14 mouse cellular contexts compared by ENCODE assay signal in the genomic region with DNA sequence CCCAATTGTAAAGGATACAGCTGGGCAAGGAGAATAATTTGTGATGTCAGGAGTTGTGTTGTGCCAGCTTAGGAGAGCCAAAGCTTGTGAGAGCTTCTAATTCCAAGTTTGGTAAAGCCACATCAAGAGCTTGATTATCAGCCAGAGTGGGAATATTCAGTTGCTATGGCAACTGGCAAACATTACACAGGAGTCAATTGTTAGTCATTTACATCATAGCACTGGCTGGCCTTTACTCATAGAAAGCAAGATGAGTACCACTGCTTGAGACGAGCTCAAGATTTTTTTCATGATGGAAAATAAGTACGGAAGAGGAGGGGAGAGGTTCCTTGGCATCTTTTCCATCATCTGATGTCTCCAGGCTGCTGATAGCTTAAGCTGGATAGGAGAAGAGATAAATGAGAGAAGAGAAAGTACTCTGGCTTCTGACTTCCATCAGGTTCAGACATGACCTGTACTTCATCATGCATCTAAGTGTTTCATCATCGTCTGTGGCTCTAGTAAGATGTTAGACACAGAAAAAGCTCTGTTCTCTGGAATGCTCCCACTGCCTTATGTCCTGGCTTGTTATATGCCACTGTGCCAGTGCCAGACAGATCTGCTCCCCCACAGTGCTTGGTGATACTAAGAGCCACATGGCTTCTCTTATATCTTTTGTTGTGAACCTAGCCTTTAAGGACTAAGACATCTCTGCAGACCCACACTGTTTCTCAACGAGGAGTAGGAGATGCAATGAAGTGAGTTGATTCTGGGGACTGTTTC. TPM values are rescaled to one million over a fixed set of nuclear protein-coding genes. Genes with fewer than 3 reads are reported as not detected.
DNase-seq lines count a peak whose midpoint lies in the region; ATAC-seq lines count a peak whose summit lies in the region.
"Had no signal": no experiment of that assay in that cellular context is flagged by ENCODE, and none has a peak within 500 bp of the region (broad histone marks: within the 10 kb centered on the region; RNA-seq: fewer than 3 reads in every experiment).

No protein-coding gene starts in this region.

- no peak for DNase-seq in cerebellum, postnatal 4 days (ENCODE audit: low spot score in 2 of 2)
- peak; percentile 48 to 71 for DNase-seq in layer of hippocampus, adult 18-20 months (ENCODE audit: low spot score in 2 of 2)
- no peak for DNase-seq in layer of hippocampus, postnatal 10 days (ENCODE audit: low spot score in 2 of 2)
- DNase-seq in Muller cell, postnatal 12 days (ENCODE audit: inconsistent ontology term), result peak; percentile 85
- peak; percentile 93 for DNase-seq in fibroblast of lung, adult 2 months (ENCODE audit: low read depth)
- no peak for DNase-seq in adrenal gland, postnatal 4 days (ENCODE audit: low spot score in 2 of 2)
- no peak for DNase-seq in urinary bladder, postnatal 10 days (ENCODE audit: low spot score)
- DNase-seq: gastrocnemius, postnatal 36 days; heart, postnatal 36 days; kidney, adult 18-20 months; liver, postnatal 0 days had no signal

- ATAC-seq in cerebellum, adult (ENCODE audit: insufficient number of reproducible peaks, low FRiP score, low TSS enrichment), result peak; percentile 86; the same call in 1 of the 2 replicates
- ATAC-seq: liver, postnatal 0 days had no signal

RNA-seq across cellular contexts. Expression of gene Gm5426, which starts 15.0 kb away (rescaled TPM):
- not detected for total RNA-seq in layer of hippocampus, adult 18-20 months (2021)
- total RNA-seq in layer of hippocampus, postnatal 10 days (2021), result not detected
- not detected for total RNA-seq in adrenal gland, postnatal 4 days (2021)
- total RNA-seq: ES-E14; gastrocnemius, postnatal 36 days; heart, postnatal 36 days; left cerebral cortex, adult 8-10 months had no signal

Comparison
In these comparisons a context has a peak if more than half of its experiments do, and no peak if none do; other contexts are left out.
1. DNase-seq: peak in layer of hippocampus, adult 18-20 months (2 of 2), Muller cell, postnatal 12 days (single experiment) and fibroblast of lung, adult 2 months (single experiment); none in cerebellum, postnatal 4 days (0 of 2), layer of hippocampus, postnatal 10 days (0 of 2), adrenal gland, postnatal 4 days (0 of 2) and urinary bladder, postnatal 10 days (single experiment).